Mouse (Mus musculus): ENCODE measurements at regions not wholly inside any gene's neighbourhood (a gene's known extent, or its start where the extent isn't known, plus 50 kb on each side); places are given as distances from the start of the nearest gene placed in this dataset.

DNA sequence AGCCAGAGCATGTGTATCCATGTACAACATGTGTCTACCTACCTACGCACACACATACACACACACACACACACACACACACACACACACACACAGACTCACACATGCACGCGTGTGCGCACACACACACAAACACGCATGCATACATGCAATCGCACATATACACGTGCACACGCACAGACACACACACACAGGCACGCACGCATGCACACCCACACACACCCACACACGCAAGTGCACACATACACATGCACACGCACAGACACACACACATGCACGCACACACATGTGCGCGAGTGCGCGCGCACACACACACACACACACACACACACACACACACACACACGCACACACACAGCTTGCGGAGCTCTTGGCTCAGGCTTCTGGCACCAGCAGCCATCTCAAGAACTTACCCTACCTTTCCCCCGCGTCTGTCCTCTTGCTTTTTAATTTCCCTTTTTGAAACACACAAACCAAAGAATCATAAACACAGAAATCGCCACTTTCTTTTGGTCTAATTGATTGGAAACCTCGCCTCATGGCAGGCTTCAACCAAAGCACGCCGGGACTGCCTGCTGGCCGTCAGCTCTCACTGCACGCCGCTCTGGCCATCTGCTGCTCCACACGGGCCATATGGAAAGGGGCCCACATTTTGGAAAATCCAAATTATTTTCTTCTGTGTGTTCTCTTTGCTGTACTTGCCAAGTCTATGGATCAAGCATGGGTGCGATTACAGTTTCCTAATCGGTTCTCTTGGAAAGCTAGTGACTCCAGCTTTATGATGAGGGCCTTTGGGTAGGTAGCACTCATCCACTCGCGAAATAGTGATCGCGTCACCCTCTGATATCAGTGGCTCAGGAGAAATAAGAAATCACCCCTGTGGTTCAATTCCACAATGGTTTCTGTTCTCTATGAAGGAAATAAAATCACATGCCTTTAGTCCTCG is 127.9 kb upstream of the Gm9833 start:
- TF ChIP-seq CTCF (IDR thresholded peaks at IDR 0.05; ENCODE audit: borderline replicate concordance, control insufficient read depth, extremely low read depth, insufficient read depth, low read length, poor library complexity) = no peak
- no peak for TF ChIP-seq POLR2A (IDR thresholded peaks at IDR 0.05; ENCODE audit: control insufficient read depth, extremely low read depth, insufficient read depth, low read length, poor library complexity)
